Mouse (Mus musculus) lung, embryonic 14.5 days (tissue): ENCODE measurements around the gene Bbc3. TPM values are rescaled to one million over a fixed set of nuclear protein-coding genes. Genes with fewer than 3 reads are reported as not detected.
A peak's percentile ranks its signal among the peaks of the same experiment; 100 is the strongest.

Experiments used
- ATAC-seq: fragments of 200-750 bp; cut with Nextera tagmentation; 2 replicates; pipeline ENCODE4 v1.8.0; 2017; ENCODE audit warnings: mild to moderate bottlenecking, moderate TSS enrichment, moderate library complexity; ENCODE audit not compliant: insufficient read depth
- DNase-seq: peaks from one replicate; pipeline ENCODE4 v3.0.0-alpha.2; 2015
- H3K27ac ChIP-seq: fragments of 300-500 bp; sonication (generic); 2 replicates; pipeline ENCODE4 v1.5.1; 2014; ENCODE audit warnings: low read depth, mild to moderate bottlenecking, moderate library complexity
- H3K27me3 ChIP-seq: fragments of 300-500 bp; sonication (generic); 2 replicates; pipeline ENCODE4 v1.6.1; 2014; ENCODE audit warnings: low read length, control low read depth; ENCODE audit not compliant: insufficient read depth
- H3K36me3 ChIP-seq: fragments of 300-500 bp; sonication (generic); 2 replicates; pipeline ENCODE4 v1.6.1; 2014; ENCODE audit warnings: control low read depth; ENCODE audit not compliant: insufficient read depth
- H3K4me1 ChIP-seq: fragments of 300-500 bp; sonication (generic); 2 replicates; pipeline ENCODE4 v1.6.1; 2014; ENCODE audit warnings: antibody characterized with exemption, control low read depth; ENCODE audit not compliant: insufficient read depth
- H3K4me2 ChIP-seq: fragments of 300-500 bp; sonication (generic); 2 replicates; pipeline ENCODE4 v1.6.1; 2014; ENCODE audit warnings: mild to moderate bottlenecking
- H3K4me3 ChIP-seq: fragments of 300-500 bp; sonication (generic); 2 replicates; pipeline ENCODE4 v1.5.1; 2014; ENCODE audit warnings: low read depth, low read length
- H3K9ac ChIP-seq: fragments of 300-500 bp; sonication (generic); 2 replicates; pipeline ENCODE4 v1.6.1; 2014
- H3K9me3 ChIP-seq: fragments of 300-500 bp; sonication (generic); 2 replicates; pipeline ENCODE4 v1.6.1; 2016; ENCODE audit warnings: low read depth, low read length, control low read depth
- CTCF ChIP-seq: IDR thresholded peaks from 2 replicates; pipeline ENCODE4 v1.5.1; 2016; ENCODE audit warnings: antibody characterized with exemption, low read depth
- WGBS: fragments of 180-500 bp; shearing (Covaris S2); extraction: QIAGEN DNeasy Blood & Tissue Kit; methylation state at CpG from one replicate; pipeline ENCODE4 v1.1.7; 2014; 5-methylcytosine and 5-hydroxymethylcytosine counted together
- polyA plus RNA-seq: library from polyadenylated mRNA; unstranded; fragments of >200 nt; fragmentation: Nextera tagmentation; extraction: Ambion mirVana; gene quantifications from 2 replicates; pipeline ENCODE4 v1.2.1, GENCODE M21; 2014

Bbc3 gene
- polyA plus RNA-seq, 1 experiment from 2014 or later, result 6.4 TPM

DNA sequence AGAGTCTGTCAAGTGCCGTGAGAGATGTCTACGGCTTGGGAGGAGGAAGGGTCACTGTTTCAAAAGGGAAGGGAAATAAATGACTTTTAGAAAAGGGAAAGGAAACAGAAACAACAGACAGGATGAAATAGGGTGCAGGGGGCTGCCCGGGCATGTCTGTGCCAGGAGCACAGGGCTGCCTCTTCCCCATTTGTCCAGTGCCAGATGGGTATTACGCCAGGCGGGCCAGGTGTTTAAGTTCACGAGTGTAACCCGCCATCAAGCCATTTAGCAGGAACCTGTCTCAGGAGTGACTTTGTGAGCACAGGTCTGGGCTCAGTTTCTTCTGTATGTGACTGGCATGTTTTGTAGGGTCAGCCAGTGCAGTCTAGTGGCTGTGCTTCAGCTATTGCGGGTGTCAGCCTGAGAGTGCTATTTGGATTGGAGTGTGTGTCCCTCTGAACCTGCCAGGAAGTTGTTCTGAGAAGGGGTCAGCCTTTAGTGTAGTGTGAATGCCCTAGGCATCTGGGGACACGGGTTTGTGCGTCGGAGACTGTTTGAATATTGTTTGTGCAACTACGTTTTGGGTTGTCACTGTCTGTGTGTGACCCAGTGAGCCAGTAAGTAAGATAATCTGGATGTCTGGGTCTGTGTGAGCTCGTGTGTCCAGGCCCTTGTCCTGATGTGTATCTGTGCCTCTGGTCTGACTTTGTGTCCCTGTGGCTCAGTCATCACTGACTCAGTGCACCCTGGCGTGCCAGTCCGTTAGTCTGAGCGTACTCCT, 543 bp downstream of the Bbc3 start:
- DNase-seq (no peak), ATAC-seq (no peak)
- H3K27ac ChIP-seq, result peak overlapping the region; percentile 65; the same call in 1 of the 2 replicates
- H3K4me1 ChIP-seq, result peaks cover 17% of the 10 kb centered on the region
- peak overlapping the region; percentile 51 for H3K9ac ChIP-seq
- peak overlapping the region; percentile 100 for H3K4me2 ChIP-seq
- H3K9me3 ChIP-seq, result no peaks in the 10 kb centered on the region
- no peaks in the 10 kb centered on the region for H3K36me3 ChIP-seq
- peaks cover 12% of the 10 kb centered on the region for H3K27me3 ChIP-seq
- TF ChIP-seq CTCF, result no peak
- peak overlapping the region; percentile 59 for H3K4me3 ChIP-seq
- 27% methylated on average over 16 of the region's 16 CpGs for WGBS

DNA sequence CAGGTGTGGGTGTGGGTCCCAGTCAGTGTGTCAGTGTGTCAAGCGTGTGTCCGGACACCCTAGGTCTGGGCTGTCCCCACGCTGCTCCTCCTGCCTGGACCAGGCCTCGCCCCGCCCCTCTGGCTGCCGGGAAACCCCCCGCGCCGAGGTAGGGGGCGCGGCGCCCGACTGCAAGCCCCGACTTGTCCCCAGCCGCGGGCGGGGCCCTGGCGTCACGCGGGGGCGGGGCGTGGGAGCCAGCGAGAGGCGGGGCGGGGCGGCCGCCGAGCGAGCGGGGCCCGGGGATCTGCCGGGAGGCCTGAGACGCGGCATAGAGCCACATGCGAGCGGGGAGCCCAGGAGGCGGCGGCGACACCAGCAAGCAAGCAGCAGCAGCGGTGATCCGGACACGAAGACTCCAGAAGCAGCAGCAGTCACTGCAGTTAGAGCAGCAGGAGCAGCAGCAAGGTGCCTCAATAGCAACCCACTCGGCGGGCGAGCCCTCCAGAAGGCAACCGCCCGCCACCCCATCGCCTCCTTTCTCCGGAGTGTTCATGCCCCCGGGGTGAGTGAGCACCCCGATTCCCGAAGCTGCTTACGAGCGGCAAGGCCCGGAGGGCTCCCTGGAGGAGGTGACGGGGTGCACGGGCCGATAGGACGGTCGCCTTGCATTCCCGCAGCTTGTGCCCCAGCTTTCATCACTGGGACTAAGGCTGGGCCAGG, 1.3 kb downstream of the Bbc3 start:
- under 1% methylated on average over 56 of the region's 61 CpGs for WGBS

DNA sequence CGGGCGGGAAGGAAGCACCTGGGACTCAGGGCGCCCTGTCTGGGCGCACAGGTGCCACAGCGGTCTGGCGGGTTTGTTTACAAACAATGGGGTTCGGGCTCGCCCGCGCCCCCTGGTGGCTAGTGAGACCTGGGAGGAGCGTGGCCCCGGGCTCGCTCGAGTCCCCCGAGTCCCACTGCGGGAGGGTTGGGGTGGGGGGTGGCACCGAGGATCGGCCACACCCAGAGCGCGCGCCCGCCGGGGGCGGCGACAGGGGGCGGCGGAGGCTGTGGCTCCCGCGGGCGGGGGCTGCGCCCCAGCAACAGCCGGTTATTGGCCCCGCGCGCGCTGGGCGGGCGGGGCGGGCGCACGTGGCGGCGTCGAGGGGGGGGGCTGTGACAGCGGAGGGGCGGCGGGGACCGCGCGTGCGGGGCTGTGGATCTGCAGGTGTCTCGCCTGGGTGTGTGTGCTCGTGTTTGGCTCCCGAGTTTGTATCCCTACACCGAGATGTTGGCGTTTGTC, 1.9 kb downstream of the Bbc3 start:
- Histone ChIP-seq H3K36me3 (no peaks in the 10 kb centered on the region), H3K9me3 (no peaks in the 10 kb centered on the region), H3K27ac (peak overlapping the region; percentile 65; the same call in 1 of the 2 replicates), H3K4me3 (peak overlapping the region; percentile 59), H3K27me3 (peaks cover 12% of the 10 kb centered on the region), H3K9ac (peak overlapping the region; percentile 51), H3K4me2 (peak overlapping the region; percentile 100), H3K4me1 (peaks cover 17% of the 10 kb centered on the region)
- peak; percentile 71 for TF ChIP-seq CTCF
- peak; percentile 72 for DNase-seq
- no peak for ATAC-seq
- WGBS, result under 1% methylated on average over 51 of the region's 56 CpGs

More for the DNA sequence above, 1.3 kb downstream of the Bbc3 start:
- DNase-seq, result peak; percentile 87
- peak overlapping the region; percentile 51 for H3K9ac ChIP-seq
- peak overlapping the region; percentile 100 for H3K4me2 ChIP-seq
- peak overlapping the region; percentile 59 for H3K4me3 ChIP-seq
- ATAC-seq, result peak; percentile 36
- no peaks in the 10 kb centered on the region for H3K36me3 ChIP-seq
- peaks cover 12% of the 10 kb centered on the region for H3K27me3 ChIP-seq
- peaks cover 17% of the 10 kb centered on the region for H3K4me1 ChIP-seq
- TF ChIP-seq CTCF, result no peak
- no peaks in the 10 kb centered on the region for H3K9me3 ChIP-seq
- peak overlapping the region; percentile 65; the same call in 1 of the 2 replicates for H3K27ac ChIP-seq

DNA sequence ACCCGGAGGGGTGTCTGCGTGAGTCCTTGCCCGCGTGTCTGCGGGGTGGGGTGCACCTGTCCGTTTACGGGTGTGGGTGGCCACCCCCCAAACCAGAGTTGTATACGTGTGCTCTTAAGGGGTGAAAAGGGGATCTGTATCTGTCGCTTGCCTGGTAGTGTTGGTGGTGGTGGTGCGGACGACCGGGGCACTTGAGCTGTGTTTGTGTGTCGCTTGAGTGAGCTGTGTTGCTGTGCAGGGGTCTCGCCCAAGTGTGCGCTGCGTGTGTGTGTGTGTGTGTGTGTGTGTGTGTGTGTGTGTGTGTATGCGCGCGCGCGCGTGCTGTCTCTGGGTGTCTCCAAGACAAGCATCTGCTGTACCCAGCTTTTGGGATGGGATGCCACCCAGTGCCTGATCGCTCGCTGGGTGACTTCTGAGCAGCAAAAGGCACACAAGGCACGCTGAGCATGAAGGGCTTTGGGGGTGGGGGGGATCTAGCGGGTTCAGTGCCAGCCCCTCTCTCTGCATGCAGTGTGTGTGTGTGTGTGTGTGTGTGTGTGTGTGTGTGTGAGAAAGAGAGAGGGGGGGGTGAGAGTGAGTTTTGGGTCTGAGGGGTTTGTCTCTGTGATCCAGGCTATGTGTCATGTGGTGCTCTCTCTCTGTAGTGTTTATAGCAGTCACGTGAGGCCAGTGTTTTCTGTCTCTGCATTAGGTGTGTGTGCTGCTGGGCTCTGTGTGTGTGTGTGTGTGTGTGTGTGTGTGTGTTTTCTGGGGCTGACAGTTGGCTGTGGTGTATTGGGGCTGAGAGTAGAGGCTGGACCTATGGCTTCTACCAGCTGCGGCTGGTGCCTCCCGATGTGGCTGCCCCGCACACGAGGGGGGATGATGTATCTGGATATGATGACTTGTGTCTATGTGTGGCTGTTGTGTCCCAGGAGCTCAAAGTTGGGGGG, 2.6 kb downstream of the Bbc3 start:
- WGBS, result under 1% methylated on average over 31 of the region's 31 CpGs

DNA sequence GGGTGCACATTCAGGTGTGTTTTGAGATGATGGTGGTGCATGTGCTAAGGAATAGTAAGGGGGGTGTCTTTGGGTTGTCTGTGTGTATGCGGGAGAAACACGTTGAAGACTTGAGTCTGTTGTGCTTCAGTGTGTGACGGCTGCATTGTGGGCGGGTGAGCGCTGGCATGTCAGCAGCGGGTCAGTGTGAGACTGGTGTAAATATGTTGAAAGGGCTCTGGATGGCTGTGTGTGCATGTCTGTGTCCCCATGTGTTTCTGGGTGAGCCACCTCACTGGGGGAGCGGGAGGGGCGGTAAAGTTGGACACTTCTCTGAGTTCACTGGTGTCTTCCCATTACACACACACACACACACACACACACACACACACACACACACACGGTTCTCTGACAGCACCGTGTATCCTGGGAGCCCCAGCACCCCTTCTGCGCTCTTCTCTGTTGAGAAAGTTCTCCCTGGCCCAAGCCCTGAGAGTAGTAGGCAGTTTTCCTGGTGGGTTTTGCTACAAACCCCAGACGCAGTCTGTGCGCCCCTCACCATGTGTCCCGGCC, 3.3 kb downstream of the Bbc3 start:
- H3K36me3 ChIP-seq, result no peaks in the 10 kb centered on the region
- H3K4me2 ChIP-seq, result peak overlapping the region; percentile 100
- peaks cover 17% of the 10 kb centered on the region for H3K4me1 ChIP-seq
- TF ChIP-seq CTCF, result no peak
- peaks cover 12% of the 10 kb centered on the region for H3K27me3 ChIP-seq
- peak overlapping the region; percentile 59 for H3K4me3 ChIP-seq
- ATAC-seq, result no peak
- peak; percentile 45 for DNase-seq
- H3K9me3 ChIP-seq, result no peaks in the 10 kb centered on the region
- peak overlapping the region; percentile 78 for H3K9ac ChIP-seq
- H3K27ac ChIP-seq, result peak overlapping the region; percentile 95; the same call in 1 of the 2 replicates
- 3% methylated on average over 14 of the region's 14 CpGs for WGBS

More for the DNA sequence above, 2.6 kb downstream of the Bbc3 start:
- H3K4me1 ChIP-seq, result peaks cover 17% of the 10 kb centered on the region
- peak overlapping the region; percentile 51; the same call in 1 of the 2 replicates for H3K9ac ChIP-seq
- H3K27ac ChIP-seq, result peak overlapping the region; percentile 30; the same call in 1 of the 2 replicates
- TF ChIP-seq CTCF, result no peak
- H3K36me3 ChIP-seq, result no peaks in the 10 kb centered on the region
- DNase-seq (peak; percentile 37), ATAC-seq (0 out of 2 replicates have a peak, but pooled peaks have one; percentile 2)
- no peaks in the 10 kb centered on the region for H3K9me3 ChIP-seq
- H3K4me2 ChIP-seq, result peak overlapping the region; percentile 100
- H3K27me3 ChIP-seq, result peaks cover 12% of the 10 kb centered on the region
- H3K4me3 ChIP-seq, result peak overlapping the region; percentile 59

DNA sequence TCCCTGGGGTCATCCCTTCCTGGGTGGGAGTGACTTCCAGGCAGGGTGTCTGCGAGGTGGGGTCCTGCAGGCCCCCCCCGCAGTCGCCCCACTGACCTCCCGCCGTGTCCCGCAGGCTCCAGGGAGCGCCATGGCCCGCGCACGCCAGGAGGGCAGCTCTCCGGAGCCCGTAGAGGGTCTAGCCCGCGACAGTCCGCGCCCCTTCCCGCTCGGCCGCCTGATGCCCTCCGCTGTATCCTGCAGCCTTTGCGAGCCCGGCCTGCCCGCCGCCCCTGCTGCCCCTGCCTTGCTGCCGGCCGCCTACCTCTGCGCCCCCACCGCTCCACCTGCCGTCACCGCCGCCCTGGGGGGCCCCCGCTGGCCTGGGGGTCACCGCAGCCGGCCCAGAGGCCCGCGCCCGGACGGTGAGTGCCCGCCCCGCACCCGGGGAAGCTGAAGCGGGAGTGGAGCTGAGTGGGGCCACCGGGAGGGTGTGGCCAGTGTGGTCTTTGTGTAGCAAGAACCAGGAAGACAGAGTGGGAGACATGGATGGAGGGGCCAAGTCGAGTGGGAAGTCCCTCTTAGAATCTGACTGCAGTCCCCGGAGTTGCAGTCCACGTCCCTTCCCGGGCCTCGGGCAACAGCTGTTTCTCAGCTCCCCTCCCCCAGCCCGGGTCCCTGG, 3.9 kb downstream of the Bbc3 start:
- H3K9me3 ChIP-seq, result no peaks in the 10 kb centered on the region
- TF ChIP-seq CTCF, result no peak
- H3K27ac ChIP-seq, result peak overlapping the region; percentile 95
- H3K36me3 ChIP-seq, result no peaks in the 10 kb centered on the region
- H3K4me3 ChIP-seq, result peak overlapping the region; percentile 59
- peak overlapping the region; percentile 100 for H3K4me2 ChIP-seq
- H3K9ac ChIP-seq, result peak overlapping the region; percentile 78
- H3K4me1 ChIP-seq, result peaks cover 17% of the 10 kb centered on the region
- peak; percentile 1; the same call in 1 of the 2 replicates for ATAC-seq
- peaks cover 12% of the 10 kb centered on the region for H3K27me3 ChIP-seq
- under 1% methylated on average over 49 of the region's 49 CpGs for WGBS
- DNase-seq, result peak; percentile 52
